Mouse (Mus musculus) forebrain, embryonic 10.5 days (tissue): ENCODE measurements around the gene Icos. TPM values are rescaled to one million over a fixed set of nuclear protein-coding genes. Genes with fewer than 3 reads are reported as not detected.
A peak's percentile ranks its signal among the peaks of the same experiment; 100 is the strongest.

ENCODE experiments used
- DNase-seq: peaks from one replicate; pipeline ENCODE4 v3.0.0-alpha.2; 2017; ENCODE audit warnings: low spot score; ENCODE audit errors: extremely low spot score
- H3K27ac ChIP-seq: fragments of 300-500 bp; sonication (generic); 2 replicates; pipeline ENCODE4 v1.5.1; 2016; ENCODE audit warnings: mild to moderate bottlenecking
- H3K27me3 ChIP-seq: fragments of 300-500 bp; sonication (generic); 2 replicates; pipeline ENCODE4 v1.6.1; 2016; ENCODE audit warnings: mild to moderate bottlenecking; ENCODE audit not compliant: poor library complexity, severe bottlenecking
- H3K36me3 ChIP-seq: fragments of 300-500 bp; sonication (generic); replicated peaks from 2 replicates; pipeline ENCODE4 v1.6.1; 2016; ENCODE audit warnings: mild to moderate bottlenecking, moderate library complexity
- H3K4me1 ChIP-seq: fragments of 300-500 bp; sonication (generic); 2 replicates; pipeline ENCODE4 v1.6.1; 2016
- H3K4me3 ChIP-seq: fragments of 300-500 bp; sonication (generic); 2 replicates; pipeline ENCODE4 v1.5.1; 2016; ENCODE audit warnings: mild to moderate bottlenecking, moderate library complexity
- H3K9me3 ChIP-seq: fragments of 300-500 bp; sonication (generic); 2 replicates; pipeline ENCODE4 v1.6.1; 2016; ENCODE audit warnings: mild to moderate bottlenecking, moderate library complexity
- WGBS: fragments of 180-500 bp; shearing (Covaris S2); methylation state at CpG from one replicate; pipeline ENCODE4 v1.1.7; 2016; 5-methylcytosine and 5-hydroxymethylcytosine counted together
- polyA plus RNA-seq: library from polyadenylated mRNA; unstranded; fragments of >200 nt; fragmentation: Nextera tagmentation; extraction: Ambion mirVana; gene quantifications from 2 replicates; pipeline ENCODE4 v1.2.1, GENCODE M21; 2016

The Icos gene
- polyA plus RNA-seq, 1 experiment from 2014 or later = 0.11 TPM

DNA sequence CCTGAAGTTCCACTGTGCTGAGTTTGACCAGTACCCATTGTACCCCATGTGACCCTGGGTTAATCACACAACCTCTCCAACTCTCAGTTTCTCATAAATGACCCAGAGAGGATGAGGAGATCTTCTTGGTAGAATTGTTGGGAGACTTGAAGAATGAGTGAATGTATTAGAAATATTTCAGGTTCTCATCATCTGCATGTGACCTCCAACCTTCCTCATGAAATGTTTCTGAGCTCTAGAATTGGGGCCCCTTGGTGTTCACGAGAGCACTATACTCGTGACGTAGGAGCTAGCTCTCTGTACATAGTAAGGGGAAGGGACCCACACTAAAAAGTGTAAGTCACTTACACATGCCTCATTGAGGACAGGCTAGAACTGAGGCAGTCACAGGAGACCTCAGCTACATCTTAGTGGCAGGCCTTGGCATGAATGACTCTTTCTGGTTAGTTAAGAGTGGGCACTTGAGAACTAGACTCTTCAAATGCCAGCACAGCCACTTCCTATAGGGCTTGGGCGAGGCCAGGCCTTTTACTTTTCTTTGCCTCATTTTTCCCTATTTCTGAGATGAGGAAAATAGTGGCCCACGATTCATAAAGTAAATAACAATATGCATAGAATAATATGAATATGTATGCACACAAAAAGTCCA, 2.0 kb upstream of the Icos start:
- no peak overlapping the region for H3K27ac ChIP-seq
- H3K4me1 ChIP-seq = peaks cover 16% of the 10 kb centered on the region
- no peaks in the 10 kb centered on the region for H3K9me3 ChIP-seq
- no peak overlapping the region for H3K4me3 ChIP-seq
- no peaks in the 10 kb centered on the region for H3K27me3 ChIP-seq
- WGBS = 94% methylated on average over 5 of the region's 5 CpGs
- DNase-seq = no peak
- no peaks in the 10 kb centered on the region for H3K36me3 ChIP-seq

DNA sequence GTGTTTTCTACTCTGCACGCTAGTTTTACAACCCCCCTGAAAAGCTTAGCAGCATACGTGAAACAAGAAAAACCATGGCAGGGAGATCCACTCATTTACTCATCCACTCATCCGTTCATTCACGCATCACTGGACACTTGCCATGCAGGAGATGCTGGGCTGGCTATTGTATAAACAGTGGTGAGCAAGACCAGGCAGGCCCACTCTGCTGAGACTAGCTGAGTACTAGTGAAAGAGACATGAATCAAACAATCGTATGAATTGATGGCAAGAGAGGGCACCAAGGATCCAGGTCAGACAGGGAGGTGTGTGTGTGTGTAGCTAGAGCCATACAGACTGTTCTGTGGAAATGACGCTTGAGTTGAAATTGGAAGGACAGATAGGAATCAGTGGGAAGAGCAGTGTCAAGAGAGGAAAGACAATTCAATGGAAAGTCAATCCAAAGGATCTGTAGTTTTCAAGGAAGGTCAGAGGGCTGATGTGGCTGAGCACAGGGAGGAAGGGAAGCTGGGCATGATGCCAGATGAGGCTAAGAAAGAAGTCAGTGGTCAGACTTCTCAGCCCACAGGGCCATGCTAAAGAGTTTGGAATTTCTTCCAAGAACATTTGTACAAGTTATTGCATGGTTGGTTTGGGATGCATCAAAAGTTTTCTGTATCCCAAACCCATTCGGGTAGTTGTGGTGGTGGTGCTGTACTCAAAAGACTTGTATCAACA, 1.6 kb downstream of the Icos start:
- Histone ChIP-seq H3K36me3 (no peaks in the 10 kb centered on the region), H3K4me1 (peaks cover 7% of the 10 kb centered on the region), H3K27me3 (no peaks in the 10 kb centered on the region), H3K9me3 (no peaks in the 10 kb centered on the region), H3K27ac (0 out of 2 replicates have a peak overlapping the region, but pooled peaks have one; percentile 5), H3K4me3 (no peak overlapping the region)
- DNase-seq = no peak
- 63% methylated on average over 7 of the region's 7 CpGs for WGBS

DNA sequence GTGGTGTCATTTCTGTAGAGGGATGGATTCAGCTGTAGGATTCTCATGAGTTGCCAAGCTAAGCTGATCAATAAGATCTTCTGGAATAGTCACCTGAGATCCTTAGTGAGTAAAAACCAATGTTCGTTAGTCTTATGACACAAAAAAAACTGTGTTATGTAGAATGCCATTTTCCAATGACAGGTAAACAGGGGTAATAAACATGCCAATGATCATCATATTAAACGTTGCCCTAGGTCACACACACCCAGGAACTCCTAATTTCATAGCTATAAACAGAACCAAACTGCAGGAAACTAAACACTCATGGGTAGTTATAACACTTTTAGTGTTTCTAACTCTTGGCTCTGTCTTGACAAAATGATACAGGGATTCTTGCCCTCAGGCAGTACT, 2.1 kb downstream of the Icos start:
- H3K9me3 ChIP-seq = no peaks in the 10 kb centered on the region
- H3K4me1 ChIP-seq = peaks cover 7% of the 10 kb centered on the region
- WGBS = 86% methylated on average over 2 of the region's 2 CpGs
- no peaks in the 10 kb centered on the region for H3K27me3 ChIP-seq
- no peak overlapping the region for H3K27ac ChIP-seq
- no peak for DNase-seq
- H3K36me3 ChIP-seq = no peaks in the 10 kb centered on the region
- H3K4me3 ChIP-seq = no peak overlapping the region

DNA sequence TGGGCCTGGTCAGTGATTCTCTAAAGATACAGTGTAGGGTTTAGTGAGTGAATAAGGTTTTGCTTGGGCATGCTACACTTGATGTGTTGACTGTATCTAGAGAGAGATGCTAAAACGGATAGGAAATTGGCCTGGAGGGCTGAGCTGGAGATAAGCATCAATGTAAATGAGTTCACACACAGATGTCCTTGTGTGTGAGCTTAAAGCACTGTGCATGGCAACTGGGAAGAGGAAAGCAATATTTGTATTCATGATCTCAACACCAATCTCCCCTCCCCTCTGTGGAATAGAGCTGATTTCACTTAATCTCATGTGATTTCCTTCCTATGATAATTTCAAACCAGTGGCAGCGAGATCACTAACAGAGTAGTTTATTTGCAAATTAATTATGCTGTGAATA, 7.3 kb downstream of the Icos start:
- H3K36me3 ChIP-seq = no peaks in the 10 kb centered on the region

DNA sequence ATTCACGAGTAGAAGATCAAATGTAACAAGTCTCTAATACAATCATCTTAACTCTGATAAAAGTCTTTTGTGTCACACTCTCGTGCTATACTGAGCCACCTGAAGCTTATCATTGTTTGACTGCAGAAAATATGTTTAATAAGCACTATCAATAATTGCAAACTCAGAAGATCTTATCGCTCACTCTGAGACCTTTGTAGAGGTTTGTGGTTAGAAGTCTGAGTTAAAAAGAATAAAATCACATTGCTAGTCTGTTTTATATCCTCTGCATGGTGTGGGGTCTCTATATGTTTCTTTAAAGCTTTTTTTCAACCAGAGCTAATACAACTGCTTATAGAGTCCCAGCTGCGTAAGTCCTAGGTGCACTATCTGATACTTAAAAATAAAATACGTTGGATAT, 8.4 kb downstream of the Icos start:
- Histone ChIP-seq H3K36me3 (no peaks in the 10 kb centered on the region), H3K4me1 (peaks cover 4% of the 10 kb centered on the region; the same call in 1 of the 2 replicates), H3K4me3 (no peak overlapping the region), H3K27ac (no peak overlapping the region), H3K27me3 (no peaks in the 10 kb centered on the region), H3K9me3 (no peaks in the 10 kb centered on the region)
- whole genome bisulfite sequencing = 86% methylated on average over 5 of the region's 5 CpGs
- no peak for DNase-seq

More for the DNA sequence above, 7.3 kb downstream of the Icos start:
- Histone ChIP-seq H3K4me1 (no peaks in the 10 kb centered on the region), H3K27ac (no peak overlapping the region), H3K9me3 (no peaks in the 10 kb centered on the region), H3K27me3 (no peaks in the 10 kb centered on the region), H3K4me3 (no peak overlapping the region)
- DNase-seq = no peak
- 71% methylated on average over 2 of the region's 2 CpGs for WGBS

DNA sequence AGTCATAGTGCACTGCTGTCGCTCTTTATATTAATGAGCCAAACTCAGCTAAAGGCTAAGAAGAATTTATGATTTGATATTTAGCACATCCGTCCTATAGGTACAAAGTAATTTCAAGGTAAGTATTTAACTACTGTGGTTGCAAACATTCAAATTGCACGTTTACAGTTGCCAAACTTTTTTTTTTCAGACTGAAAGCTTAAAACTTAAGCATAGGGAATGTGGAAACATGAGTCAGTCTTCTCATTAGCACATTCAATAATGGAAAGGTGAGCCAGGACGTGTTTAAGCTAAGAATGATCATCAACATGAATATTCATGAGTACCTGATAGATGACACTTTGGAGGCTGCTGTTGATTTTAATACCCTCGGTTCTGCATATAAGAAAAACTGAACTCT, 11.4 kb downstream of the Icos start:
- whole genome bisulfite sequencing = 85% methylated on average over 5 of the region's 5 CpGs
- no peak overlapping the region for H3K4me3 ChIP-seq
- H3K27ac ChIP-seq = no peak overlapping the region
- DNase-seq = no peak
- no peaks in the 10 kb centered on the region for H3K9me3 ChIP-seq
- H3K27me3 ChIP-seq = no peaks in the 10 kb centered on the region
- no peaks in the 10 kb centered on the region for H3K36me3 ChIP-seq
- H3K4me1 ChIP-seq = peaks cover 4% of the 10 kb centered on the region; the same call in 1 of the 2 replicates

DNA sequence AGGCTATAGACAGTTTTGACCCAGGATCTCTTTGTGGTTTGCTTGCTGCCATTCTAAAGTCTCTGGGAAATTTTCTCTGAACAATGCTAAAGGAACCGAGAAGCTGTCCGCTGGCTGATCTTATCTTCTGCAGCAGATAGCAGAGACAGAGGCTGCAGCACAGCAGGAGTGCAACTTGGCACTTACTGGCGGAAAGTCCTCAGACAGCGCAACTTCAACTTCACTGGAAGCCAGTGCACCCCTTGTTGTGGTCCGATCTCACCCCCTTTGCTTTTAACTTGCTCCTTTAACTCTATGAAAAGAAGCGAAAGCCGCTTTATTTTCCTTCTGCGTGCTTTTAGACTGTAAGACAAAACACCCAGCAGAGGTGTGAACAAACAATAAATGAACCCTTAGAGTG, 12.6 kb downstream of the Icos start:
- Histone ChIP-seq H3K9me3 (no peaks in the 10 kb centered on the region), H3K27ac (no peak overlapping the region), H3K4me1 (peaks cover 4% of the 10 kb centered on the region; the same call in 1 of the 2 replicates), H3K36me3 (no peaks in the 10 kb centered on the region), H3K4me3 (no peak overlapping the region), H3K27me3 (no peaks in the 10 kb centered on the region)
- WGBS = 74% methylated on average over 8 of the region's 8 CpGs
- DNase-seq = no peak

DNA sequence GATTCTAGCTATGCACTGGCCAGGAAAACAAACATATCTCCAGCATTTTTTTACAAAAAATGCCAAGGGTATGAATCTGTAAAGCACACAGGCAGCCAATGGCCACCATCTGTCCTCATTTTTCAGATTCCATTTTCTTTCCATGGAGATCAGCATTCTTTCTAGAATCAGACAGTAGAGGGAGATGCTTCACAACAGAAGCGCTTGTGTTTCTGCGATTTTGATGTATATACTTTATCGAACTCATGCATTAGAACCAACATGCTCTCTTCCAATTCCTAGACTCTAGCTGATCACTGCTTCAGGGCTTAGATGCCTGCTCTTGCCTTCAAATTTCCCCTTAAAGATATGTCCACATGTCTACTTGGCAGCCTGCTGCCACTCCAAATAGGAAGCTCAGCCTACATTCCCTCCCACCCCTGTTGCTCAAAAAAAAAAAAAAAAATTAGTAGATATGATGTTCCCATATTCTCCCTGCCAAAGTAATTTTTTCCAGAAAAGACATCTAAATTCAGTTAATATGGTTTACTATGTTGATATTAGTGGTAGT, 20.4 kb downstream of the Icos start:
- DNase-seq = no peak
- Histone ChIP-seq H3K9me3 (no peaks in the 10 kb centered on the region), H3K36me3 (no peaks in the 10 kb centered on the region), H3K4me1 (no peaks in the 10 kb centered on the region), H3K4me3 (no peak overlapping the region), H3K27ac (no peak overlapping the region), H3K27me3 (no peaks in the 10 kb centered on the region)
- WGBS = 93% methylated on average over 3 of the region's 3 CpGs

DNA sequence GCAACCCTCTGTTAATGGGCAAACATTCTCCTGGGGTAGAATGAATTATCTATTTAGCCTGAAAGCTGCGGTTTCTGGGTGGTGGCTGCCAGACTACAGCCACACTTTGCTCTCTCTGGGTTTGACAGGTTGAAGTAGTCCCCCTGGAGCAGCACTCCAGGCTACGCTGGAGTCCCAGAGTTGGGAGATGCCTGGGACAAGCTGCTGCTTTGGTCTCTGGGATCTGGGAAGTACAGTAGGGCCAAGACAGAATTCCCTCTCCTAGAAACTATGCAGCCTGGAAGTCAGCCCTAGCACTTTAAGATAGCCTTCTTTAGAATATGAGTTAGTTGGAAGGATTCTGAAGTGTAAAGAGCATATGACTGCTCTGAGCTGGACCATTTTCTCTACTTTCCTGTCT, 21.0 kb downstream of the Icos start:
- Histone ChIP-seq H3K4me1 (no peaks in the 10 kb centered on the region), H3K36me3 (no peaks in the 10 kb centered on the region), H3K27ac (no peak overlapping the region), H3K9me3 (no peaks in the 10 kb centered on the region), H3K27me3 (no peaks in the 10 kb centered on the region), H3K4me3 (no peak overlapping the region)
- WGBS = 83% methylated on average over 2 of the region's 2 CpGs
- DNase-seq = no peak

DNA sequence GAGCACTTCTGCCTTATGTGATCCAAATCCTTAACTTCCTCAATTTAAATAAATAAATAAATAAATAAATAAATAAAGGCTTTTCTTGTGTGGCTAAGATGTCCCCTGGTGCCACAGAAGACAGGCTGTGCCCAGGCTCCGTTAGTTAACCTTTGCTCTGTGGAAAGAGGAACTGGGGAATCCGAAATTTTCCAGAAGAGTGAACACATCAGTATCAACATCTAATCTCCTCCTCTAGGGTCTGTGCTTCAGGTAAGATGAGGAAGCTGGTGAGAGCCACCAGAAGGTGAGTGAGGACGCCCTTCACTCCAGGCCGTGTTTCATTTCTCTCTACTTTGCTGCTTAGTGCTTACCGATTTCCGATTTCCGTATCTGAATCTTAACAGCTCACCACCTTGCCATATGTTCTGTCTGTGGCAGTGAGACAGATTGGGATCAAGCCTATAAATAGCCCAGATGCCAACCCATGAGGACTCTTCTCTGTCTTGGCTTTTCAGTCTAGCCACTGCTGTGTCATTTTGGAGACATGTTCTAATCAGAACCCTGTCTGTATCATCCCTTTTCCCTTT, 24.1 kb downstream of the Icos start:
- no peaks in the 10 kb centered on the region for H3K36me3 ChIP-seq
- no peaks in the 10 kb centered on the region for H3K27me3 ChIP-seq
- H3K27ac ChIP-seq = no peak overlapping the region
- DNase-seq = no peak
- H3K4me3 ChIP-seq = no peak overlapping the region
- WGBS = 90% methylated on average over 7 of the region's 7 CpGs
- H3K4me1 ChIP-seq = peaks cover 7% of the 10 kb centered on the region; the same call in 1 of the 2 replicates
- no peaks in the 10 kb centered on the region for H3K9me3 ChIP-seq

DNA sequence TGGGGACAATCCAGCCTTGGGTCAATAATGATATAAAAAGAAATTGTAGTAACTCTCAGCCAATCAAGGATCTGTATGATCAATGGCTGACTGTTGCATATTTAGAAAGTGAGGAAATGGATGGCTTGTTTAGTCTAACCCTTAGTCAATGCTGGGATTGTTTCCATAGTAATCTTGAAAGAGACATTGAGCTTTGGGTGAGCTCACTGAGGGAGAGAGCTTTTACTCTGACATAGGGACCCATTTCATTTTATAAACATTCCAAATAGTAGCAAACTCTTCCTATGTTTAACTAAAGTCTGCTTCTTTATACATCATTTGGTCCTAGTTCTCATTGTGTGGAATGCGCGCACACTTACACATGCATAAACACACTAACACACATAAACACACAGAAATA, 28.5 kb downstream of the Icos start:
- H3K36me3 ChIP-seq = no peaks in the 10 kb centered on the region
- WGBS = 99% methylated on average over 2 of the region's 2 CpGs
- DNase-seq = no peak
- no peaks in the 10 kb centered on the region for H3K9me3 ChIP-seq
- peaks cover 7% of the 10 kb centered on the region; the same call in 1 of the 2 replicates for H3K4me1 ChIP-seq
- H3K4me3 ChIP-seq = no peak overlapping the region
- H3K27ac ChIP-seq = no peak overlapping the region
- no peaks in the 10 kb centered on the region for H3K27me3 ChIP-seq

DNA sequence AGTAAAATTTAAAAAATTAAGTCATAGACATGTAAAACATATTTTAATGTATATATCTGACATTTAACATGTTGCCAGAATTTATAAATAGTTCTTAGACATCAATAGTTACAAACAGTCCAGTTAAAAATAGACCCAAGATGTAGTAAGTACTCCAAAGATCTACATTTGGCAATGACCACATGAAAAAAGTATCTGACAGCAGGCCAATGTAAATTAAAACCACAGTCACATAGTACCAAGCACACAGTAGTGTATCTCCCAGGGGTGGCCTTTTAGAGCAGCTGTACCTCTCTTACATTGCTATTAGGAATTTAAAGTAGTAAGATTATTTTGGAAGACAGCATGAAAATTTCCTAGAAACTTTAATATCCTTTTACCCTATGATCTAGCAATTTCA, 29.8 kb downstream of the Icos start:
- no peak overlapping the region for H3K4me3 ChIP-seq
- no peaks in the 10 kb centered on the region for H3K36me3 ChIP-seq
- no peaks in the 10 kb centered on the region for H3K9me3 ChIP-seq
- no peak for DNase-seq
- H3K27me3 ChIP-seq = no peaks in the 10 kb centered on the region
- no peak overlapping the region for H3K27ac ChIP-seq
- H3K4me1 ChIP-seq = peaks cover 7% of the 10 kb centered on the region; the same call in 1 of the 2 replicates

DNA sequence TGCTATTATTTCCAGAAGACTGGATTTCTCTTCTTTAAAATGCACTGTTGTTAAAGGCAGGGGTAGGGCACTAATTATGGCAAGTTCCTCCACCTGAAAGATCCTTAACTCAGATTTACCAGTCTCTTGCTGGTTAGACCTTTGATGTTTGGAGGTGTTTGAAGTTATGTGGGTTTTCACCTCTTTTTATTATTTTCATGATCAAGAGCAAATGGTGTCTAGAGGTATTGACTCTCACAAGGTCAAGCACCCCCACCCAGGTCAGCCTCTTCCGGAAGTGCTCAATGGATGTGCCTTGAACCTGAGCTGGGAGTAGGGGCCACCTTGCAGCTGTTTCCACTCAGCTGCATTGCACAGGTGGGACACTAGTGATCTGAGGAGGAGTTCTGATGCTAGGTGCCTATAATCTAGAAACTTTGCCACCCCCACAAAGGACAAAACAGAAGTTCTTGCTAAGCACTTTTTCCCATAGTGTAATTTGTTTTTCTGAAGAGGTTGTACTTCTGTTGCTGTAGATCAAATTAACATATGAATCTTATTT, 38.9 kb downstream of the Icos start:
- DNase-seq = no peak
- Histone ChIP-seq H3K4me3 (no peak overlapping the region), H3K36me3 (no peaks in the 10 kb centered on the region), H3K4me1 (no peaks in the 10 kb centered on the region), H3K27ac (no peak overlapping the region), H3K27me3 (no peaks in the 10 kb centered on the region), H3K9me3 (no peaks in the 10 kb centered on the region)
- 76% methylated on average over 1 of the region's 1 CpGs for WGBS
